Mouse (Mus musculus) C2C12 (cell line): ENCODE data around the gene Dlg5.

Experiments used
- CEBPB ChIP-seq: IDR thresholded peaks from one replicate; pipeline ENCODE4 v1.6.1; 2011; ENCODE audit warnings: low read depth, mild to moderate bottlenecking, control low read depth, moderate library complexity
- CTCF ChIP-seq: IDR thresholded peaks from one replicate; pipeline ENCODE4 v1.5.1; 2011; ENCODE audit not compliant: control insufficient read depth, insufficient read depth, insufficient read length
- FOSL1 ChIP-seq: IDR thresholded peaks from one replicate; pipeline ENCODE4 v1.8.0; 2011; ENCODE audit warnings: mild to moderate bottlenecking, low read length; ENCODE audit not compliant: poor library complexity, insufficient read depth, severe bottlenecking
- MAX ChIP-seq: IDR thresholded peaks from one replicate; pipeline ENCODE4 v1.6.1; 2011; ENCODE audit warnings: mild to moderate bottlenecking, control low read depth
- MYOD1 ChIP-seq: IDR thresholded peaks from one replicate; pipeline ENCODE4 v1.6.1; 2011; ENCODE audit warnings: low read depth; ENCODE audit not compliant: control insufficient read depth, insufficient read length
- MYOG ChIP-seq: IDR thresholded peaks from one replicate; pipeline ENCODE4 v1.6.1; 2011; ENCODE audit not compliant: control insufficient read depth, insufficient read length; ENCODE audit errors: extremely low read depth
- USF1 ChIP-seq: IDR thresholded peaks from one replicate; pipeline ENCODE4 v1.6.1; 2011; ENCODE audit warnings: low read depth, mild to moderate bottlenecking, control low read depth, moderate library complexity

- no peak for TF ChIP-seq CTCF
- TF ChIP-seq USF1 = no peak
- TF ChIP-seq MAX = no peak
- no peak for TF ChIP-seq MYOD1
- TF ChIP-seq CEBPB = no peak
- TF ChIP-seq FOSL1 = no peak
- TF ChIP-seq MYOG = no peak
These were observed 60.2 kb downstream of the Dlg5 start for GRCm38 (mm10) chr14:24185514-24185913.
